Mouse (Mus musculus): ENCODE measurements at regions not wholly inside any gene's neighbourhood (a gene's known extent, or its start where the extent isn't known, plus 50 kb on each side); places are given as distances from the start of the nearest gene placed in this dataset.

DNA sequence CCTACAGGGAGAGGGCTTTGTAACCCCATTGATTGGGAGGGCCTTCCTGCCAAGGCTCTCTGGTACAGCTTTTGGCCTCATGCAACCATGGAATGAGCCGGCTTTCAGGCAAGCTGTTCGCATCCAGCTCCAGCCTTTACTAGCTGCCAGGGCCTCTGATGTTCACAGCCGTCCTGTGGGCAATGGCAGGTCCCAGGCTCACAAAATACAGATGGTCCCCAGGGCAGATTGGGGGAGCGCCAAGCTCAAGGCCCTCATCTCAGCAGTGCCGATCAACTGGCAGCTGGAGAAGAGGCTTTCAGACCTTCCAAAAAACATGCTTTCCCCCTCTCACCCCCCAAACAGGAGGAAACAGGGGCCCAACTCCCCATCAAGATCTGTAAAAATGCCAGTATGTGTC is 166.9 kb upstream of the Rora start:
- no peak overlapping the region for H3K4me2 ChIP-seq
- WGBS = 80% methylated on average over 5 of the region's 5 CpGs
- no peaks in the 10 kb centered on the region for H3K4me1 ChIP-seq
- ATAC-seq (replicated peaks; ENCODE audit: low FRiP score) = no peak
- H3K9me3 ChIP-seq (replicated peaks) = no peaks in the 10 kb centered on the region
- no peaks in the 10 kb centered on the region for H3K27me3 ChIP-seq
- no peak overlapping the region for H3K9ac ChIP-seq
- no peaks in the 10 kb centered on the region for H3K36me3 ChIP-seq
- no peak overlapping the region for H3K4me3 ChIP-seq (replicated peaks)
- no peak overlapping the region for H3K27ac ChIP-seq

DNA sequence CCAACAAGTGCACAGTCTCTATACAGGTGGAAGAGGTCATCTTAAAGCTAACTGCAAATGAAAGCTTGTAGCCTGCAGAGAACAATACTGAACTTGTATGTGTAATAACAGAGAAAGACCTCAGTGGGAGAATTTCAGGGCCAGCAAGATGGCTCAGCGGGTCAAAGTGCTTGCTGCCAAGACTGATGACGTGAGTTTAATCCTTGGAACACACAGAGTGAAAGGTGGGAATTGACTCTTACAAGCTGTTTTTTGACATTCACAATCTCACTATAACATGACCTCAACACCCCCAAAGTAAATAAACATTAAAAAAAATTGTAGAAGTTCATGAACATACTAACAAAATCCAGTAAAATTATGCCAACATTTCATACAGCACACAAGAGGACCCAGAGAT is 162.4 kb upstream of the Rora start:
- Histone ChIP-seq H3K9me3 (replicated peaks) (no peaks in the 10 kb centered on the region), H3K27me3 (no peaks in the 10 kb centered on the region), H3K4me2 (no peak overlapping the region), H3K36me3 (no peaks in the 10 kb centered on the region), H3K27ac (no peak overlapping the region), H3K4me3 (replicated peaks) (no peak overlapping the region), H3K4me1 (no peaks in the 10 kb centered on the region), H3K9ac (no peak overlapping the region)
- WGBS = 87% methylated on average over 2 of the region's 2 CpGs
- ATAC-seq (replicated peaks; ENCODE audit: low FRiP score) = no peak

DNA sequence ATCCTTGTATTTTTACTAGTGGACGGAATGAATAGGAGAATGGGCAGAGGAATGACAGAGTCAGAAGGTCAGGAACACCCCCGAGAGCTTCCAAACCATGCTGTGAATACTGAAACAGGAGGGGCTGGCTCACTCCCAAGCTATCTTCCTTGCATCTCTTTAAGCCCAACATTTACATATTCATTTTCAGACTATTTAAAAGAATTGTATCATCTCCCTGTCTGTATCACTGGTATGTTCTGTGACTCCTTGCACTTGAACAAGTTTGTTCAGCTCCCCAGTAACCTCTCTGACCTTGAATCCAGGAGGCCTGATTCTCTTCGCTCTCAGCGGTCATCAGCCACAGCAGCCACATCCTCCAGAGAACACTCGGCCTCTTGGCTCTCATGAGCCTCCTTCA is 132.4 kb upstream of the Rora start:
- H3K27ac ChIP-seq = no peak overlapping the region
- 67% methylated on average over 5 of the region's 5 CpGs for WGBS
- H3K27me3 ChIP-seq = no peaks in the 10 kb centered on the region
- no peak for ATAC-seq (replicated peaks; ENCODE audit: low FRiP score)
- H3K36me3 ChIP-seq = no peaks in the 10 kb centered on the region
- no peak overlapping the region for H3K4me2 ChIP-seq
- no peaks in the 10 kb centered on the region for H3K4me1 ChIP-seq
- no peaks in the 10 kb centered on the region for H3K9me3 ChIP-seq (replicated peaks)
- H3K9ac ChIP-seq = no peak overlapping the region
- no peak overlapping the region for H3K4me3 ChIP-seq (replicated peaks)

DNA sequence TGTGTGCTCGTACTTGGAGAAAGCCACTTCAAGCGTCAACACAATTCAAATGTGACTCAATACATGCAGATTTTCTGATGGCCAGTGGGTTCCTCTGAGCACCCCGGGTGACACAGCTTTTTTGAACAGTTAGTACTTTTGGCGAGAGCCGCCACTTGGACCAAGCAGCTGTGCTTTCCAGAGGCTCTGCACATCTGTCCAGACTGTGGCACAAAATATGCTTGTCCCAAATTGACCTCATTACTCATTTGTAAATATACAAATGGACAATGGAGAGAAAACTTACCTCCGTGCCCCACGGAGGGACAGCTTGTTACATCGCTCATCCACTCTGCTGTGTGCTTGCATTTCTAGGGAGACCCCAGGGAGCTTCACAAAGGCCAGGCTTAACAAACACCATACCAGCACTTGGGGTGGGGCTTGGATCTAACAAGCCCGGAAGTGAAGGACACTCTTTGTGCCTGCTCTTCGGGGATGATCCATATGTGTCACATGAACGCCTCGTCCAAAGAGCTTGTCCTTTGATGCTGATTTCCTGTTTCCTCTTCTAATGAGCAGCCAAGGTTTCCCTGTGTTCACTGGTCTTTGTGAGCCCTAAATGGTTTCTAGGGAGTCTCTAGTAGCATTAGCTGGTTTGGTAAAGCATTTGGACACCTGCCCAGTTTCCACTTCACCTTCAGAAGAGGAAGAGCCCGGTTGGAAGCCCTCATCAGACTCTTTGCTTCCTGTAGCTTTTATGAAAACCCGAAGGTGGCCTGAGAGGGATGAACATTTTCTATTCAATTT is 91.6 kb upstream of the Rora start:
- Histone ChIP-seq H3K4me3 (replicated peaks) (no peak overlapping the region), H3K4me1 (no peaks in the 10 kb centered on the region), H3K9me3 (replicated peaks) (no peaks in the 10 kb centered on the region), H3K4me2 (no peak overlapping the region), H3K9ac (no peak overlapping the region), H3K27ac (no peak overlapping the region), H3K27me3 (no peaks in the 10 kb centered on the region), H3K36me3 (no peaks in the 10 kb centered on the region)
- WGBS = 78% methylated on average over 14 of the region's 14 CpGs
- ATAC-seq (replicated peaks; ENCODE audit: low FRiP score) = no peak

DNA sequence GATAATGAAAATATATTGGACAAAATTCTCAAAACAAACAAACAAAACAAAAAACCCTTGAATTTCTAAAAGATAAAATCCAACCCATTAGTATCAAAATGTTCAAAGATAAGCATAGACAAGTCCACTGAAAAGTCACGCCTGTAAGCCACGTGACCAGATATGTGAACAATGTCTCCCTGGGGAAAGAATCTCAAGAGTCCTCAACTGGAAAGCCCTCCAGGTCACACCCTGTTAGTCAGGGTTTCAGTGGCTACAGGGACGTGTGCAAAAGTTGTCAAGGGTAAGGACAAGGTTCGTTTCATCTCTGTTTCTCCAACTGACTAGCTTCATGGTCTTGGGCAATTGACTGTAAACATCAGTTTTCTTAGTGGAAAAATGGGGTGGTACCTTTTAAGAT is 90.4 kb upstream of the Rora start:
- H3K4me3 ChIP-seq (replicated peaks) = no peak overlapping the region
- ATAC-seq (replicated peaks; ENCODE audit: low FRiP score) = no peak
- H3K9ac ChIP-seq = no peak overlapping the region
- no peak overlapping the region for H3K27ac ChIP-seq
- H3K9me3 ChIP-seq (replicated peaks) = no peaks in the 10 kb centered on the region
- 61% methylated on average over 4 of the region's 4 CpGs for WGBS
- H3K27me3 ChIP-seq = no peaks in the 10 kb centered on the region
- H3K36me3 ChIP-seq = no peaks in the 10 kb centered on the region
- no peak overlapping the region for H3K4me2 ChIP-seq
- no peaks in the 10 kb centered on the region for H3K4me1 ChIP-seq

DNA sequence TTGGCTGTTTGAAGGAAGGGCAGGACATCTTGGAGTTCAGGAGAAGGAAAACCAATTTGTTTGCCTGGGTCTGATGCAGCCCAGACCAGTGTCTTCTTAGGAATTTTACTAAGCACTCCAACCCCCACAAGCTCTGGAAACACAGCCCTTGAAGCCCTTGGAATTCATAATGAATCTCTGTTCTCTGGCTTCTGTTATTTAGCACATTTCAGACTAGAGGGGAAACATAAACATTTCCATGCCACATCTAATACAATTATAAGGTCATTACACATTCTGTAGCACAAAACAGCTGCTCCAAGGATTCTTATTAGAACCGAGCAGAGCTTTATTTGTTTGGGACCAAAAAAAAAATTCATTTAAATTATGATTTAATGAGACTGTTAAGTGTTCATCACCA is 67.8 kb upstream of the Rora start:
- no peak overlapping the region for H3K4me2 ChIP-seq
- H3K9me3 ChIP-seq (replicated peaks) = no peaks in the 10 kb centered on the region; the same call in 1 of the 2 replicates
- no peak overlapping the region for H3K9ac ChIP-seq
- no peak for ATAC-seq (replicated peaks; ENCODE audit: low FRiP score)
- H3K36me3 ChIP-seq = no peaks in the 10 kb centered on the region
- 0 out of 2 replicates have a peak, but pooled peaks cover 4% of the 10 kb centered on the region for H3K4me1 ChIP-seq
- WGBS = 55% methylated on average over 1 of the region's 1 CpGs
- H3K27me3 ChIP-seq = no peaks in the 10 kb centered on the region
- no peak overlapping the region for H3K27ac ChIP-seq
- H3K4me3 ChIP-seq (replicated peaks) = no peak overlapping the region

DNA sequence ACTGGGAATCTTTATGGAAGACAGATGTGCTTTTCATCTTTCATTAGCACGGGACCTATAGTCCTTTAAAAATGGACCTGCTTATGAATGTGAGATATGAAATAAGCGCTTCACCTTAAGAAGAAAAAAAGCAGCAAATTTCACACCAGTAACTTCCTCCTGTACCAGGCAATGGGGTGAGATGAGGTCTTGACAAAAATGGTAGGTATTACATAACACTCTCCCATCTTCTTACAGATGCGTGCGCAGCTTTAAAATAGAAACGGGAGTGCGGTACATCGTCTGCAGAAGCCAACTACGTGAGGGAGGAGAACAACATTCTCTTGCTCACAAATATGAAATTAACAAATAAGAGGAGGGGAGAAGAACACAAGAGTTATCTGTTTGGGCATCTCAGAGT is 62.6 kb upstream of the Rora start:
- no peaks in the 10 kb centered on the region for H3K36me3 ChIP-seq
- H3K4me1 ChIP-seq = 0 out of 2 replicates have a peak, but pooled peaks cover 4% of the 10 kb centered on the region
- no peak overlapping the region for H3K9ac ChIP-seq
- no peak overlapping the region for H3K27ac ChIP-seq
- no peaks in the 10 kb centered on the region for H3K9me3 ChIP-seq (replicated peaks)
- WGBS = 93% methylated on average over 8 of the region's 8 CpGs
- no peak overlapping the region for H3K4me3 ChIP-seq (replicated peaks)
- no peak overlapping the region for H3K4me2 ChIP-seq
- H3K27me3 ChIP-seq = no peaks in the 10 kb centered on the region
- ATAC-seq (replicated peaks; ENCODE audit: low FRiP score) = no peak

DNA sequence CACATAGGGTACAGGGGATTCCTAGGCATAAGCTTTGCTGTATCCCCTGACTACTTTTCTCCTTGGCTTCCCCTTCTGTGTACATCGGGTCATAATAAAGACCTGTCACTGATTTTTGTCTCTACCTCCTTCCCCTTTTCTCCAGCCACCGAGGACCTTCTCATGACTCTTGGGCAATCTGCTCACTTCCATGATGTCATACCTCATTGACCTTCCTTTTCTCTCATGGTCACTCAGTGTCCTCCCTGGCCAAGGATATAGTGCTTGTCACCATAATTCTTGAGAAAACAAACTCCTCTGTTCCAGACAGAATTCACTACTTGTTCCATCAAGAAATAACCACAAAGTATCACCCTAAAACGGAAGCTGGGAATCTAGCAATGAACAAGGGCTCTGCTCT is 60.6 kb upstream of the Rora start:
- no peak overlapping the region for H3K27ac ChIP-seq

DNA sequence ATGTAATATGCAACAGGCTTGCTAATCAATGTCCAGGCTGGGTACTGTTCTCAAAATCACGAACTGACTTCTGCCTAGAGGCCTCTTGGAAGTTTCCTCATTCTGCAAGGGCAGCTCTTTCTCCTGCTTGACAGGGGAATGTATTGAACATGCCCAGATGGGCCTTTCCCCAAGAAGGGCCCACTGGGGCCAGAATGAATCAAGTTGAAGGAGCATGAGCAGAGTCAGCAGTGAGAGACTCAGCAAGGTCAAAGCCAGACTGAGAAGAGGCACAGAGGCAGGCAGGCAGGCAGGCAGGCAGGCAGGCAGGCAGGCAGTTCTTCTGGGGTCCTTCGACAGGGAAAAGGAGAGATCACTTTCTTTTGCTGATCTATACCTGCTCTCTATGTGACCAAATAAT is 59.0 kb upstream of the Rora start:
- 73% methylated on average over 2 of the region's 2 CpGs for WGBS
- Histone ChIP-seq H3K27ac (no peak overlapping the region), H3K9ac (no peak overlapping the region), H3K36me3 (no peaks in the 10 kb centered on the region), H3K4me1 (no peaks in the 10 kb centered on the region), H3K4me3 (replicated peaks) (no peak overlapping the region), H3K4me2 (no peak overlapping the region), H3K9me3 (replicated peaks) (no peaks in the 10 kb centered on the region), H3K27me3 (no peaks in the 10 kb centered on the region)
- ATAC-seq (replicated peaks; ENCODE audit: low FRiP score) = no peak

More for the DNA sequence above, 60.6 kb upstream of the Rora start:
- WGBS = 74% methylated on average over 3 of the region's 3 CpGs
- no peaks in the 10 kb centered on the region for H3K27me3 ChIP-seq
- no peak for ATAC-seq (replicated peaks; ENCODE audit: low FRiP score)
- H3K4me3 ChIP-seq (replicated peaks) = no peak overlapping the region
- no peaks in the 10 kb centered on the region for H3K9me3 ChIP-seq (replicated peaks)
- H3K4me2 ChIP-seq = no peak overlapping the region
- H3K9ac ChIP-seq = no peak overlapping the region
- no peaks in the 10 kb centered on the region for H3K36me3 ChIP-seq
- 0 out of 2 replicates have a peak, but pooled peaks cover under 1% of the 10 kb centered on the region for H3K4me1 ChIP-seq
